Mouse (Mus musculus) heart, postnatal 4 days (tissue): ENCODE measurements around the gene Mrpl18. TPM values are rescaled to one million over a fixed set of nuclear protein-coding genes. Genes with fewer than 3 reads are reported as not detected.
A peak's percentile ranks its signal among the peaks of the same experiment; 100 is the strongest.
"Not testable (repeated sequence)": the region's sequence is repeated elsewhere in the genome, so short reads cannot be mapped to it uniquely, and the experiment has no call there.

Source experiments
- DNase-seq: peaks from one replicate; pipeline ENCODE4 v3.0.0; 2021
- total RNA-seq, 2 experiments: library from RNA; stranded (reverse); gene quantifications; 2 replicates each; pipeline ENCODE4 v1.2.3; 2021

Gene Mrpl18
- 100 to 1,000 TPM; 162 to 168 TPM for total RNA-seq

DNA sequence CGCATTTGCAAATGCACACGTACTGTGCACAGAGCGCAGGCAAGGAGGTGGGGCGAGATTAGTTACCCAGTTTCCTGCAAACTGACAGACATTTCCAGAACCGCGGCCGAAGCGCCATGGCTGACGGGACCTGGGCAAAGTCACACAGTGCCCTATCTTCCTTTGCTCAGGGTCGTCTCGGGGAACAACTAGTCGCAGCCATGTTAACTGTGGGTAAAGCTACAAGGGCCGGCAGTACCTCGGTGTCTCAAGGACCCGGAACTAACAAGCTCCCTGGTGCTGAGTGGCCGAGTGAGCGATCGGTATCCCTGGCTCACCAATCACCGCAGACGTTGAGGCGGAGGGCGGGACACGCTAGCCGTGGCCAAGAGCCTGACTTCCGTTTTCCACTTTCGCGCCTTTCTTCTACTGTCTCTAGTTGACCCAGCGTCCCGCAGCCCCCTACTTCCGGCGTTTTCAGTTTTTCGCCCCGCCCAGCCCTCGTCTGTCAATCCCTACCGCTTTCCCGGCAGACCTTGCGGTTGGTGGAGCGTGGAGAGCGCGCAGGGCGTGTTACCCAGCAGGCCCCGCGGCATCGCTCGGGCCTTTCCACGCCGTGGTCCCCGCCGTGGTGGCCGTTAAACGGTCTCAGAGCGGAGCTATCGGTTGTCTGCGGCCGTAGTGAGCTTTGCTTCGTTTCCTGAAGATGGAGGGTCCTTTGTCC is at the start of gene Mrpl18:
Mrpl18 (minus strand) TSS at position 465 of the 703 bp plus-strand sequence.
- DNase-seq = peak; percentile 99

DNA sequence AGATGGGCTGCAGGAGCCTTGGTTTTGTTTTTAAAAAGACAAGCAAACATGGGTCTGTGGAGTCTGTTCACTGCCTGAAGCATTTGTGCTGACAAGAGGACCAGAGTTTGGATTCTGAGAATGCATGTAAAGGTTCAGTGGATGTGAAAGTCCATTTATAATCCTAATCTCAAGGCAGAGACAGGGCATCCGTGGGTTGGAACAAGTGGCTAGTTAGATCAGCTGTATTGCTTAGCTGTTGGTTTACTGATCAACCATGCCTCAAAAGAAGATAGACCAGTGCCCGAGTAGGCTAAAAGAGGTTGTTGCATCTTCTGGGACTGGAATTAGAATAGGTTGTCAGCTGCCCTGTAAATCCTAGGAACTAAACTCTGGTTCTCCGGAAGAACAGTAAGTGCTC is 47.3 kb upstream of the Mrpl18 start:
- DNase-seq = no peak

DNA sequence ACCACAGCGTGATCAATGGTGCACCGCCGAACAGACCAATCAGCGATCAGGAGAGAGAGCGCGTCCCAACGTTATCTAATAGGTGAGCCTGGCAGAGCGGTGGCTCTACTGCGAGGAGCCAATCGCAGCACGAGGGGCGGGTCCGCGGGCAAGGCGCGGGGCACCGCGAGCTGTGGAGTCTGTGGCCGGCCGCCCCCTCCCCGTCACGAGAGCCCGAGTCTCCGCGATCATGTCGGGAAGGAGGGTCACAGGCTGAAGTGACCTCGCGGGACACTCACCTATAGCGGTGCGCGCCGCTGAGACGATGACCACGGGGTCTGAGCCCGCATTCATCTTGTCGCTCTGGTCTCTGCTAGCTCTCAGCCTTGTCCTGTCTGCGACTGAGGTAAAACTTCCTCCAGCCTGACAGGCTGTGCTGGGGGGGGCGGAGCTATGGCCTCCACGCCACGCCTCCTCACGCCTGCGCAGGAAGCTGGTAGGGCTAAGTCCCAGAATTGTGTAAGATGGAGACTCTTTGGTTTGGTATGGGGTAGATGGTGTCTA is 44.3 kb upstream of the Mrpl18 start, which contains the start of gene Acat2:
Acat2 (minus strand) TSS at position 417 of the 543 bp plus-strand sequence.
- DNase-seq = peak; percentile 94

DNA sequence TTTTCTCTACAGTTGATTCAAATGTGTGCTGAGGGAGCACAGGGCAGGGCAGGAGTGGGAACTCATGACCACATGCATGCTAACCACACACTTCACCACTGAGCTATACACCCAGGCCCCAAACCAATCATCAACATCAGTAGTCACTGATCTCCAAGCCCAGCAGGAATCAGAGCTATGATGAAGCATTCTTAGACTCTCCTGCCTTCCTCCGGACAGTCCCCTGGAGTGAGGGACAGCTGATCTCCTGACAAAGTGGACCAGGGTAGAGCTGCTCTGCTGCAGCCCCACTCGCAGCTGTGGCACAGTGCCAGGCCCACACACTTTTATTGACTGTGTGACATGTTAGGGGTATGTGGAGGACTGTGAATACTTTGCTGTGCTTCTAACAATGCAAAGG is 43.2 kb upstream of the Mrpl18 start:
- not testable (repeated sequence) for DNase-seq

DNA sequence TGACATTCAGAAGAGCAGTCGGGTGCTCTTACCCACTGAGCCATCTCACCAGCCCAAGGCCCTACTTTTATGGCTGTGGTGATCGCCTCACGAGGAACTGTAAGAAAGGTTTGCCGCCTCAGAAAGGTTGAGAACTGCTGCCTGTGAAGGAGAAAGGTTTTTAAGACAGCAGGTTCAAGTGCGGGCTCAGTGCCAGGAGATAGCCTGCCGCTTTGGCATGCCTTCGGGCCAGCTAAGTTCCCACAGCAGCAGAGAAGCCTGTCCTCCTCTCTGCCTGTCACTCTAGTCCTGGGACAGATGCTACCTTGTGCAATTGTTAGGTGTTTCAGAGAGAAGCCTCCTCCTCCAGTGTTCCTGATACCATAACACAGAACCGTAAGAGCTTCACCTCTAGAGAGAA is 40.5 kb upstream of the Mrpl18 start:
- no peak for DNase-seq

DNA sequence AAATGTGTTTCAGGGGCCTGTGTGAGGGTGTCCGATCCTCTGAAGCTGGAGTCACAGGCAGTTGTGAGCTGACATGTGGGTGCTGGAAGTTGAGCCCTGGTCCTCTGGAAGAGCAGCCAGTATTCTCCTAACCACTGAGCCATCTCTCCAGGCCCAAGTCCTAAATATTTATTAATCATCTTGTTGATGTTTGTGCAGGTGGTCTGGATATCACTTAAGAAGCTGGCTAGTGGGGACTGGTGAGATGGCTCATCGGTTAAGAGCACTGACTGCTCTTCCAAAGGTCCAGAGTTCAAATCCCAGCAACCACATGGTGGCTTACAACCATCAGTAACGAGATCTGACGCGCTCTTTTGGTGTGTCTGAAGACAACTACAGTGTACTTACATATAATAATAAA is 33.5 kb upstream of the Mrpl18 start:
- no peak for DNase-seq

DNA sequence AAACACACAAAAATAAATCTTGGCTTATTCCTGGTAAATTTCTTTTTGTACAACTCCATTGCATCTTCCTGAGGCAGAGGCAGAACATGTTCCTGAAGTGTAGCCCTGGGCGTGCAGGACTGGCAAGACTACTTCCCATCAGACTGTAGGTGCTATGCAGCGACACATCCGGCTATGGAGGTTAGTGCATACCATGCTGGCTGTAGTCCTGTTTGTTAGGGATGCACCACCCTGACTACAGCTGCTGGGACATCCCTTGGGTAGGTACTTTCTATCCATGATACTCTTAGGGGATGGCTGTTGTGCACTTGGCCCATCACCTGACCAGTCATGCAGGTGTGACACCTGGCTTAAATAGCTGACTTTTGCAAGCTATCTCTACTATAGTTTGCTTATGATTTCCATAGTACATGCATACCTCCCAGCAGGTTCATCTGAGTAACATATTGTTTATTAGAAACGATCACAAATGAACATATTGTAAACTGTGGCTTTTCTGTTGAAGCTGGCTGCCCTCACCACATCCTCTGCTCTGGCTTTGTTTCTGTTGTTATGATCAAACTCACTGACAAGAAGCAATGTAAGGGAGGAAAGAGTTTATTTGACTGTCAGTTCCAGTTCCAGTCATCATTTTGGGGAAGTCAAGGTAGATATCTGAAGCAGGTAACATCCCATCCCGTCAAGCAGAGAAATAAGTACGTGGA is 26.5 kb upstream of the Mrpl18 start:
- DNase-seq = no peak

DNA sequence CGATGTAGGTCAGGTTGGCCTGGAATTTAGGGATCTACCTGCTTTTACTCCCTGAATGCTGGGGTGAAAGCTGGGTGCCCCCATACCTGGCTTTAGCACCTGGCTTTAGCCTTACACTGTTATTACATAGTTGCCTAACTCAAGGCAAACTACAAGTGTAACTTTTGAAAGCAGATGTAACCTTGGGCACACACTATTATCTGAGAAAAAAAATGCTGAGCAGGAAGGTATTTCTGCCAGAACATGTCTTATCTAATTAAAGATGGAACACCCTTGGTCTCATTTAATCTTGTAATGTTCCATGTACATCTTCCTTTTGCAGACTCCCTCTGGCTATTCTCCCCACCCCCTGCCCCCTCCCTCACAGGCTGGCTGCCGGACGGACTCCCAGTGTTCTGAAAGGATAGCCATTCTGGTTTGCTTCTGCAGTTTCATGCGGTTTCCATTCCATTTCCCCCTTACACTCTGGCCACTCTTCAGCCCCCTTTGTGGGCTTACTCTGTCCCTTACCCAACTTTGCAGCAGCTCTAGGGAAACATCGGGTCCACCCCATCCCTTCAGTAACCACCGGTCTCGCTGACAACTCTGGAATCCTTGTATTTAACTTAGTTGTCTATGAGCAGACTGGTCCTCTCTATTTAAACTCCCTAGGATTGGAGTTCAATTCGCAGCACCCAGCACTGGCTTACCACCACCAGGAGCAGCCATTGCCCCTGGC is 25.6 kb upstream of the Mrpl18 start:
- DNase-seq = no peak

DNA sequence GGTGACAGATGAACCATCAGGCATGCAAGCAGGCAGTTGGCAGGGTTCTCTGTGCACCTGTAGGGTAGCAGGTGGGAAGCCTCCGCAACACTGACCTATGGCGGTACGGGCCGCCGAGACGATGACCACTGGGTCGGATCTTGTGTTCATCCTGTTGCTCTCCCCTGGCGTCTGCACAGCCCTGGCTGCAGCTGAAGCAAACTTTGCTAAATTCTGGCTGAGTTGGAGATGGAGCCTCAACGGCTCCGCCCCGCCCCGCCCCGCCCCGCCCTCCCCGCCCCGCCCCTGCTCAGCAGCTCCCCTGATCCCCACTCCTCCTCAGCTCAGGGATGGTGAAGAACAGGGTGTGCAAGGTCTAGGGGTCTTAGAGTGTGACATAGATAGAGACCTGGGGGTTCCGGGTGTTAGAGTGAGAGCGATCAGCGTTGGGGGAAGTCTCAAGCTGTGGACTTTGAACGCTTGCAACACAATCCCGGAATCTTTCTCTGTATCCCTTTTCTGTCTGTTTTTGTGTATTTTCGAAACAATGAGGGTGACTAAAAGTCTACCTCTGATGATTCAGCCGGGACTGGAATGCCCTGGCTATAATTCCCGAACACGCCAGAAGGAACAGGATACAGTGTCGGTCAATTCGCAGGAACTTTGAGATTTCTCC is 24.1 kb upstream of the Mrpl18 start, which contains the start of gene Acat3:
Acat3 (minus strand) TSS at position 450 of the 655 bp plus-strand sequence.
- no peak for DNase-seq

DNA sequence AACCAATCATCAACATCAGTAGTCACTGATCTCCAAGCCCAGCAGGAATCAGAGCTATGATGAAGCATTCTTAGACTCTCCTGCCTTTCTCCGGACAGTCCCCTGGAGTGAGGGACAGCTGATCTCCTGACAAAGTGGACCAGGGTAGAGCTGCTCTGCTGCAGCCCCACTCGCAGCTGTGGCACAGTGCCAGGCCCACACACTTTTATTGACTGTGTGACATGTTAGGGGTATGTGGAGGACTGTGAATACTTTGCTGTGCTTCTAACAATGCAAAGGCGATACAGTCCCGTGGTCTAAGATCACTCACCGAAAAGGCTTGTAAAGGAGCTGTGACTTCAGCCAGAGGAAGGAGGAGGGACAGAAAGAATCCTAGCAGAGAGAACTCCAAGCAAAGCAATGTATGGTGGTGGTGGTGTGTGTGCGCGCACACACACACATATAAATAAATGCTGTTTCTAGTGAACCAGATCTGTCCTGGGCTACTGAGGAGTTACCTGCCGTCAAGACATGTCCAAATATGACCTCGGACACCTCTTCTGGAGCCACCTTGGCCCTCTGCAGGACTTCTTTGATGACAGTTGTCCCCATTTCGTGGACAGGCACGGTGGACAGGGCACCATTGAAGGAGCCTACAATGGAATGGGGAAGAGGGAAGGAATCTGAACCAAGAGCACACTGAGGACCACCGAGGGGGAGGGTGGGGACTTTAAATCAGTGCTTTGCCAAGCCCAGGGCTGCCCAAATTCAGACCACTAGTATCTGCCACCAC is 23.4 kb upstream of the Mrpl18 start:
- not testable (repeated sequence) for DNase-seq

DNA sequence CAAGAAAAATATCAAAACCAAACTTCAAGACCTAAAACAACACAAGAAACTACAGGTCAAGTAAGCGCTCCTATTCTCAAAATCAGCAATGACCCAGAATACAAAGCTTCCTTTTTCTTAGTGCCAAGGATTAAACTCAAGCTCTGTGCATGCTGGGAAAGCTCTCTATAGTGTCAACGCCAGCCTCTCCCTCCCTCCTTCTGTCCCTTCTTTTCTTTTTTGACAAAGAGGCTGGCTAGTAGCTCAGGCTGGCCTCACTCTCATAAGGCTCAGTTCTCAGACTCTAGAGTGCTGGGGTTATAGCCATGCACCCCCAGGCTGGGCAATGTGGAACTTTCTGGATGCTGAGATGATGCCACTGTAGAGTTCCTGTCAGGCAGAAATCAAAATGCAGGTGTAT is 21.9 kb upstream of the Mrpl18 start:
- no peak for DNase-seq

DNA sequence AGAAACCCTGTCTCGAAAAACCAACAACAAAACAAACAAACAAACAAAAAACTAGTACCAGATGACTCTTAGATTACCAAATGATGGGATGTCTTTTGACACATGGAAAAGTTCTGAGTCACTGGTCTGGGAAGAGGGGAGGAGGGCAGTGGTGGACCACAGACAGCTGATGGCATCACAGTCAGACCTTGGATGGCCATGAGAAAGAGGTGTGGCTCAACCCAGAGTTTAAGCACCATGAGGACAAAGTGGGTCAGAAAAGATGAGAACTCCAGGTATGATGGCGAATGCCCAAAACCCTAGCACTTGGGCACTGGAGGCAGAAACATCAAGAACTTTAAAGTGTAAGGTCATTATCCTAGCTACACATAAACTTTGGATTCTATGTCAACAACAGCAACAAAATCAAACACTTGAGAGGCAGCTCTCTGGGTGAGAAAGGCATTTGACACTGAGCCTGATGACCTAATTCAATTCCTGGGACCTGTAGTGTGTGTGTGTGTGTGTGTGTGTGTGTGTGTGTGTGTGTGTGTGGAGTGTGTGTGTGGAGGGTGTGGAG is 21.3 kb upstream of the Mrpl18 start:
- no peak for DNase-seq

DNA sequence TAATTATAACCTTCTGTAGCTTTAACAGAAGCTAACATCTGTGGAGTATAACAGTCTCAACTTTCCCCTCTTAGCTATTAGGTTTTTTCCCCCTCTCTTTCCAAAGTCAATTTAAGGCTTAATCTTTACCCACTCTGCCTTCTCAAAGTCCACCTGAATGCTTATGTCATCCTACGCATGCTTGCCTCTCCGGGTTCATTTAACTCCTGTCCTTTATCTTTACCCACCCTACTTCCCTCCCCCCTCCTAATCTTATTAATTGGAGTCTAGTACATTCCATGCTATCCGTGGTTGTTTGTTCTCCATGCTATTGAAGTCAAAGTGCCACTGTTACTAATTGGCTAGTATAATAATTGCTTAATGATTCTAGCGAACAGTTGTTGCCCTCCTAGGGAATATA is 19.6 kb upstream of the Mrpl18 start:
- DNase-seq = no peak

DNA sequence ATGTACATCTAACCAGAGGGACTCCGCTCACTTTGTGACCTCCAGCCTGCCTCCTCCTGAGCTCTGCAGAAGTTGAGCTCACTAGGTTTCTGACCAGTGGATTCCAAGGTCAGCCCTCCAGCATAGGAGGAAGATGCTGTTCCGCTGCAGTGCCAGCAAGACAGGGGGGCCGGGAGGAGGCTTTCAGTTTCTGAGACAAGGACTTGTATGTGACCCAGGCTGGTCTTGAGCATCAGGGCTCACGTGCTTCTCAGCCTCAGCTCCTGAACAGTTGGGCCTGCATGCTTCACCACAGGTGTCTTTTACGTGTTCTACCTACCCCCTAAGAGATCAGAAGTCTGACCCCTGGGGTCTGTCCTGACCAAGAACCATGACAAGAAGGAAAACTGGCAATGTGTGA is 15.4 kb upstream of the Mrpl18 start:
- not testable (repeated sequence) for DNase-seq

DNA sequence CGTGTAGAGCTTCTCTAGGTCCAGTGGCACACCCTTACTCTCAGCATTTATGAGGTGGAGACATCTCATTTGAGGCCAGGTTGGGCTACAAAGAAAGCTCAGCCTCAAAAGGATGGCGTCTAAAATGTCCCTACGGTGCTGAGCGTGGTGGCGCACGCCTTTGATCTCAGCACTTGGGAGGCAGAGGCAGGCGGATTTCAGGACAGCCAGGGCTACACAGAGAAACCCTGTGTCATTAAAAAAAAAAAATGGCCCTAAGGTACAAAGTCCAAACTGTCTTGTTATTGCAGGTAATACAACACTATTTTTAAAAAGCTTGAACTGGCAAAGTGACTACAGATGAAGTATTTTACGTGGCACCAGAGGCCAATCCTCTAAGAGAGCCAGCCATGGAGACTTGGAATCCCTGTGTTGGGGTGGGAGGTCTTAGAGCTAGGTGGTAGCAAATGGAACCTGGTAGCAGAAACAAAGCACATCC is 9.6 kb upstream of the Mrpl18 start:
- DNase-seq = no peak

DNA sequence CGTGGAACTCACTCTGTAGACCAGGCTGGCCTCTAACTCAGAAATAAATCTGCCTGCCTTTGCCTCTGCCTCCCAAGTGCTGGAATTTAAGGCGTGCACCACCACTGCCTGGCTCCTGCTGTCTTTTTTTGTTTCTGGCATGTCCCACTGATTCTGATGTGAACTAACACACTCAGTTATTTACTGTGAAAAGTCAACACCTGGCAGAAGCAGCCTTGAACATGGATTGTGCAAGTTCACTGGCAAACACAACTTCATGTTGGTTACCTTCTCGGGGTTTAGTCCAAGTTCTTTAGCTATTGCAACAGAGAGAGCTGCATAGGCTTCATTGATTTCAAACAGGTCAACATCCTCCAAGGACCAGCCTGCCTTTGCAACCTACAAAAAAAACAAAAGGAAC is 8.9 kb upstream of the Mrpl18 start:
- DNase-seq = no peak

DNA sequence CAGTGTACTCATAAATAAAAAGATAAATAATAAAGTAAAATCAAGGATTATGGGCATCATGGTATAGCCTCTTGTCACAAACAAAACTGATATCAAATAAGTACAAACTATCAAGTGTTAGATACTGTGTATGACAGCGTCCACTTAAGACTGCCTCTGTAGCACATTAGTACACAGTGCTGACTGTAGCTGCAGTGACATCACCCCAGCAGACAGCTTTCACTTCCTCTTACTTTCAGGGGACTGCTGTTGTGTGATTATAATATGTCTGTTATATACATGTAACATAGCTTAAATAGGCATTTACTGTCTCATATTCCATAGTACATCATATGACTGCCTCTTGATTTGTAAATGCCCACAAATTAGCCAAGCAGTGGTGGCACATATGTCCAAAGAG is 4.9 kb upstream of the Mrpl18 start:
- DNase-seq = no peak

DNA sequence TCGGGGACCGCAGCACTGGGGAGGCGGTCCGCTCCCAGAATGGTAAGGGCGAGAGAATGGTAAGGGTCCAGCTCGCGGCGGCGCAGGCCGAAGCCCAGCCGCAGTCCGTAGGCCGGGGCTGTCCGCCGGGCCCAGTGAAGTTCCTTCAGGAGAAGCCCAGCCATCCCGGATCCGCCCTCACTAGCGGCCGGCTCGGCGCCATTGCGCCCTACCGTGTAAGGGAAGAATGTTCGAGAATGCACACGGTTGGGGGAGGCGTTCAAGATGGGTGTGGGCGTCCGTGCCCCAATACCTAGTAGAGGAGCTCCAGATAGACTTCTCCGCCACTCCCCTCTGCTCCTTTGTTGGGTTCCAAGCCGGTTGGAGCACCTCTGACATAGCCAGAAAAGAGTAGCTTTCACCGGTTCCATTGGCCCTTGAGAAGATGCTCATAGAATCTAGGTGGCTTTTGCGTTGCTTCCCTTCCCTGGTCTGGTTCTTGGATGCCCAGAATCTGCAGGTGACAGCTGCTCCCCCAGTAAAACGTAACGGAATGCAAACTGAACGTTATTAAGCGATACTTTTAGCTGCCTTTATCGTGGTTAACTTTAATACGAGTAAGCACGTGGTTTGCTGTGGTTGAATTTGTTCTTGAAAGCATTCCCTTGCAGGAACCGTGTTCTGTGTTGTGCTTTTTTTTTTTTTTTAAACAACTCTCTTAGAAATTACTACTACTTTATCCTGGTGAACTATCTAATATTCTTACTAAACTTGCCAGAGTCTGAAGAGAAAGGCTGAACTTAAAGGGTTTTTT is 639 bp upstream of the Mrpl18 start:
- DNase-seq = peak; percentile 63

DNA sequence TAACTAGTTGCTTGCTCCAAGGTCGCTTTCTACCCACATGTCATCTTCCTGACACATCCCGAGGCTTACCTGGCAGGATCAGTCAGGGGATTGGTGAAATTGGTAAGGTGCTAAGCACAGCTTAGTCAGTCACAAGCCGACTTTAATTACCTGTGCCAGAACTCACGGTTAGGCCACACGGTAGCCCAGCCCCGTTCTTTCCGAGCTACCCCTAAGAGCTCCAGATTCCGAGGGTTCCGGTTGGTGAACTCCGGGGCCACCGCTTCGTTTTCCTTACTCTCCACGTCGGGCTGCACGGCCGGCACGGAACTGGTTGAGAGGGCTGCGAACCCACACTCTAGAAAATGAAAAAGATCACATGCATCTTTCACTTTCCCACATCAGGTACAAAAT is 661 bp downstream of the Mrpl18 start, which contains the start of gene Tcp1:
Tcp1 (plus strand) TSS at position 214 of the 393 bp plus-strand sequence.
- no peak for DNase-seq

DNA sequence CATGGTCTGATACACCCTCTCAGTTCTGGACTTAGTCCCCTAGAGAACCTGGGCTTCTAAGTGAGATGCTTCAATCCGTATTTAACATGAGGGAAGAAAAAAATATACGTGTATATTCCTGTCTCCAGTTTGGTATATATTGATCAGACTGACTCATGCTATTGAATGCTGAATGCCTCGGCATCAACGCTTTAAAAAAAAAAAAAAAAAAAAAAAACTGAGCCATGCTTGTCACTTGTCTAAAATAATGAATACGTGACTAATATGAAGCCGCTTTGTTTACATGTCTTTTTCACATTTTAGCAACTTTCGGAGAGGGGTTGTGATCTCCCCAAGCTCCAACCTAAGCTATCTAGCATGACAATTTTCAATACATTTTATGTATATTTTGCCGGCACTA is 5.8 kb downstream of the Mrpl18 start:
- DNase-seq = no peak
